Mouse (Mus musculus) spleen, adult 18-20 months (tissue): ENCODE measurements around the gene Ptpn4.

Source experiments
- DNase-seq, 2 experiments: peaks; one replicate each; pipeline ENCODE4 v3.0.0; 2022; ENCODE audit warnings: mixed read lengths in 2 of 2

Ptpn4 gene

DNA sequence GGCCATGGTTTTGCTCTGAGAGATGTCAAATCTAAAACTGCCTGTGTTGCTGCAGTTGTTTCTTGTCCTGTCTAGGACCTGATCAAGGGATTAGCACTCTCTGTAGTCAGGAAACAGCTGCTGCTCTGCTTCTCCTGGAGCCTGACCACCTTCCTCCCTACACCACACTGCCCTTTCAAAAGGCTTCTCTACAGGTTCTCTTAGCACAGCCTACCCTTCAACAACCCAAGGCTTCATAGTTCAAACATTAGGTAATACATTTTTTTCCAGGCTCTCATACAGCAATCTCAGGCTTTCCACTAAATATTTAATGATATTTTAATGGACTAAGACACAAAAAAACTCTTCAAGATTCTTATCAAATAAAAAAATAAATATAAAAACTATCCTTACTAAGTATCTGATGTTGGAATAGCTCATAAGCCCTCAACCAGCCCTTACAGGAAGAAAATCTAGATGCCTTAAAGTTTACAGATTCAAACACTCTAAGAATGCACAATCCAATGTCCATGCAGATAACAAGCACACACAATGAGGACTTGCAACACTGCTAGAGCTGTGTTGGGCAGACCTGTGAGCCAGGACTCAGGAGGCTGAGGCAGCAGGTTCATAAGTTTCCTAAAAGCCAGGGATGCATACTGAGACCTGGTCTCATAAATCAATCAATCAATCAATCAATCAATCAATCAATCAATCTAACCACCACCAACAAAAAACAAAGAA, 196.2 kb downstream of the Ptpn4 start:
- DNase-seq, result no peak

DNA sequence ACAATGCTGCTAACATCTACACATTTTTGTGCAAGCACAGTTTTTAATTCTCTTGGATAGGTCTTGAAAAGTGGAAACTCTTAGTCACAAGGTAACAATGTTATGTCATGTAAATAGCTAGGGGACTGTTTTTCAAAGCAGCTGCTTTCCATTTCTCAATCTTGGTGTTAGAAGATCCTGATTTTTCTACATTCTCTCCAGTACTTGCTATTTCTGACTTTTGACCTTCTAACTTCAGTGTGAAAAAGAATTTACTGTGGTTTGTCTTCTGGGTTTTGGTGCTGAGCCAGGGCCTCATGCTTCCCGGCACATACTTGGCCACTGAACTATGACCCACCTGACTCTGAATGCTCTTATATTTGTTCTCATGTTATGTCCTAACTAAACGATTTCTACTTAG, 197.4 kb downstream of the Ptpn4 start:
- DNase-seq, result no peak

DNA sequence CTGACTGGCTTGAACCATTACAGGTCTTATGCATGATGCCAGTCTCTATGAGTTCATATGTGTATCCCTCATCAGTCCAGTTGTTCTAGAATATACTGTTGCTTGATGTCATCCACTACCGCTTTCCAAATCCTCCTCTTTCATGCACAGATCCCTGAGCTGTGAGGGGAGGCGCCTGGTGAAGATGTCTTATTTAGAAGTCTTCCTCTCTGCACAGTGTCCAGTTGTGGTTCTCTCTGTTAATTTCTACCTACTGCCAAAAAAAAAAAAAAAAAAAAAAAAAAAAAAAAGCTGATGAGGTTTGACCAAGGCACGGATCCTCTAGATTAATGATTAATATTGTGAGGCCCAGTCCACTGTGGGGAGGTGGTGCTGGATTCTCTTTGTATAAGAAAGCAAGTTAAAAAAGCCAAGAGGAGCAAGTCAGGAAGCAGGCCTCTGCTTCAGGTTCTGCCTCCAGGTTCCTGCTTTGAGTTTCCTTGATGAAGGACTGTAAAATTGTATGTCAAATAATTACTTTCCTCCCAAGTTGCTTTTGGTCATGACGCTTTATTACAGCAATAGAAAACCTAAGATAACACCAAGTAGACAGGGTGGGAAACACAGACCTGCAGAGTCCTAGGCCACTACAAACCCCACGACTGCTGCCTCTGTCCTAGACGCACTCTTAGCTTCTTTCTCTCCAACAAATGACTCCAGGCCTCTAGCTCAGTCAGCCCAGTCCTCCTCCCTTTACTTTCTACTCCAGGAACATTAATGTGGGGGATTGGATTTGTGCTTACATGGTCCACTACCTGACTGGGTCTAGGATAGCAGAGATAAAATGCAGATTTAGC, 200.0 kb downstream of the Ptpn4 start:
- no peak for DNase-seq

- no peak for DNase-seq
Measured at GRCm38 (mm10) chr1:119634746-119635145, 202.7 kb downstream of the Ptpn4 start.

DNA sequence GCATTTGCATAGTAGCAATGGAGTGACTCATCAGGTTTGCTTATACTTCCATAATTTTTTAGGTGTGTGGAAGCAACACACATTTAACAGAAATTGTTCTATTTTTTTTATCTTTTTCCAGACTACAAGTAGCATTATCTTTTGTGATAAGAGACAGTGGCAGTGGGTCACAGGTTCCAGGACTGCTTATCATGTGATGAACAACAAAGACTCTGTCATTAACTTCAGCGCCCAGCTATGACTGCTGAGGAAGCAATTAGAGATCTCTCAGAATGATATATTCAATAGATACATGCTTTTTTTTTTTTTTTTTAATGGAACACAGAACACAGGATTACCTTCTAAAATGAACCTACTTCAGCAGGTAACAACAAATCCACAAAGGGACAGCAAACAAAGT, 207.0 kb downstream of the Ptpn4 start:
- no peak for DNase-seq

DNA sequence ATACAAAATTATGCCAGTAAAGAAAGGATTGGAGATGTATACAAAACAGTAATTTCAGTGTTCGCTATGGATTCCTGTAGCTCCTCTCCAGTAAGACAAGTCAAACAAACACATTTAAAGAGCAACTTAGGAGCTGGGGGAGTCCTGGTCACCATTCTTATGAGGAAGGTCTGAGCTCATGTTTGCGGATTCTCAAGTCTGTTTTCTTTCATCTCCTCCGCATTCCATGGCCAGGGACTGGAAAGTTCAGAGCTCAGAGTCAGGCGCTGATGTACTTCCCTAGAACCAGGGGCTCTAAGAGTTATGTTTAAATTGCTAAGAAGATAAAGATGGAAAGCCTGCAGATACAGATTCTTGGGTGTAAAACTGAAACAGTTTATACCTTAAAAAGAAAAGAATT, 210.6 kb downstream of the Ptpn4 start:
- DNase-seq, result no peak

DNA sequence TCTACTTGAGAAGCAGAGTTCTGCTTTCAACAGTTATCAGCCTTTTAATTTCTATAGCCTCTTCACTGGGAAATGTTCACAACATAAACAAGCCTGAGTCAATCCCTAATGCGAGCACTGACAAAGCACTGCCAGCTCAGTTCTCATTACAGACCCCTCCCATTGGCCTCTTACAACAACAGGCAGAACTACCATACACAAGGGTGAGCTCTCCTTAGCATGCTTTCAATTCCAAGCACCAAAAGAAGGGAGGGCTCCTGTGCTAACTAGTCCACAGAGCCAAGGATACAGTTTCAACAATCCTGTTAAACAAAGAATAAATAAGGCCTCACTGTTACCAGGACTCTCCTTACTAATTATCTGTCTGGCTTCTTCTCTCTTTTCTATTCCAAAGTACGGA, 213.0 kb downstream of the Ptpn4 start:
- no peak for DNase-seq

DNA sequence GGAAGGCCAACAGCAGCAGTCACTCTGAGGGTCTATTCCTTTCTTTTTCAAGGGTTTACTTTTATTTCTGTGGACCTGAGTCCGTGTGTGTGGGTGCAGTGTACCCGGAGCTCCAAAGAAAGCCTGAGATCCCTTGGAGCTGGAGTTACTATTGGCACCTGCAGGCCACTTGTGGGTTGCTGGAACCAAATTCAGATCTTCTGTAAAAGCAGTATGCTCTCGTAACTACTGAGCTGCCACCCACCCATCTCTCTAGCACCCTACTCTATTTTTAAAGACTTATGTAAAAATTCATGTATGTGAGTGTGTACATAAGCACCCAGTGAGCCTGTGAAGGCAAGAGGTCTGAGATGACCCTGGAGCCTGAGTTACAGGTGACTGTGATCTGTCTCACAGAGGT, 232.0 kb downstream of the Ptpn4 start:
- DNase-seq, result no peak
